Mouse (Mus musculus): ENCODE results near the gene Evx2. TPM values are rescaled to one million over a fixed set of nuclear protein-coding genes. Genes with fewer than 3 reads are reported as not detected.

Evx2 gene
- total RNA-seq, 2 experiments from 2014 or later = not detected

- DNase-seq = no peak
- intact Hi-C loops (cut with DNase I) = no loop called here
Measured at GRCm38 (mm10) chr2:74684106-74684505, 24.7 kb upstream of the Evx2 start.

GRCm38 (mm10) chr2:74683471-74683951 lies 24.2 kb upstream of the Evx2 start:
- intact Hi-C loops (cut with DNase I) = no loop called here
- DNase-seq = no peak

GRCm38 (mm10) chr2:74682796-74683195 lies 23.4 kb upstream of the Evx2 start:
- intact Hi-C loops (cut with DNase I) = no loop called here
- no peak for DNase-seq

- intact Hi-C loops (cut with DNase I) = no loop called here
- DNase-seq = no peak
Measured at GRCm38 (mm10) chr2:74681594-74682531, 22.5 kb upstream of the Evx2 start.

- intact Hi-C loops (cut with DNase I) = no loop called here
- no peak for DNase-seq
Measured at GRCm38 (mm10) chr2:74680561-74681398, 21.4 kb upstream of the Evx2 start.

GRCm38 (mm10) chr2:74679980-74680379 lies 20.6 kb upstream of the Evx2 start:
- DNase-seq = no peak
- intact Hi-C loops (cut with DNase I) = no loop called here

- DNase-seq = no peak
- intact Hi-C loops (cut with DNase I) = no loop called here
Measured at GRCm38 (mm10) chr2:74679596-74679971, 20.2 kb upstream of the Evx2 start.

GRCm38 (mm10) chr2:74678891-74679595 lies 19.7 kb upstream of the Evx2 start, which contains the start of gene Hoxd11:
Gene Hoxd11 (plus strand): TSS chr2:74679557.
- intact Hi-C loops (cut with DNase I) = no loop called here
- no peak for DNase-seq

GRCm38 (mm10) chr2:74677106-74677505 lies 17.7 kb upstream of the Evx2 start:
- no peak for DNase-seq
- intact Hi-C loops (cut with DNase I) = no loop called here

GRCm38 (mm10) chr2:74676376-74677052 lies 17.2 kb upstream of the Evx2 start:
- DNase-seq = no peak
- intact Hi-C loops (cut with DNase I) = no loop called here

GRCm38 (mm10) chr2:74675666-74676282 lies 16.4 kb upstream of the Evx2 start:
- intact Hi-C loops (cut with DNase I) = no loop called here
- no peak for DNase-seq

GRCm38 (mm10) chr2:74674881-74675665 lies 15.7 kb upstream of the Evx2 start, which contains the start of gene Hoxd12:
Gene Hoxd12 (plus strand): TSS chr2:74675013.
- intact Hi-C loops (cut with DNase I) = loop anchor here (5.0 kb wide), 1 partner anchor 1093 kb away; the partner anchor contains the start of gene Chrna1
- DNase-seq = no peak

- intact Hi-C loops (cut with DNase I) = loop anchor here (2.0 to 5.0 kb wide), 2 partner anchors 707 to 1092 kb away; partner anchors contain the start of gene Chrna1
- no peak for DNase-seq
Measured at GRCm38 (mm10) chr2:74673835-74674425, 14.6 kb upstream of the Evx2 start.

- DNase-seq = no peak
- intact Hi-C loops (cut with DNase I) = loop anchor here (2.0 to 5.0 kb wide), 2 partner anchors 706 to 1090 kb away; partner anchors contain the start of gene Chrna1
Measured at GRCm38 (mm10) chr2:74672481-74673362, 13.4 kb upstream of the Evx2 start.

- intact Hi-C loops (cut with DNase I) = loop anchor here (2.0 to 5.0 kb wide), 2 partner anchors 705 to 1090 kb away; partner anchors contain the start of gene Chrna1
Measured at GRCm38 (mm10) chr2:74671847-74672246, 12.5 kb upstream of the Evx2 start.

GRCm38 (mm10) chr2:74670632-74671188 lies 11.4 kb upstream of the Evx2 start:
- intact Hi-C loops (cut with DNase I) = loop anchor here (5.0 kb wide), 1 partner anchor 1088 kb away; the partner anchor contains the start of gene Chrna1
- no peak for DNase-seq

More at GRCm38 (mm10) chr2:74671847-74672246, 12.5 kb upstream of the Evx2 start:
- DNase-seq = no peak

Measured in gastrocnemius, postnatal 36 days (tissue).